Mouse (Mus musculus): ENCODE results near the gene Tsr3. TPM values are rescaled to one million over a fixed set of nuclear protein-coding genes. Genes with fewer than 3 reads are reported as not detected.

The Tsr3 gene
- 17.6 TPM for total RNA-seq (2023)

GRCm38 (mm10) chr17:25239695-25240636 is at the start of gene Tsr3, which contains the start of gene Gnptg:
Tsr3 (plus strand) TSS chr17:25240170.
Gnptg (minus strand) TSS chr17:25240124.

DNA sequence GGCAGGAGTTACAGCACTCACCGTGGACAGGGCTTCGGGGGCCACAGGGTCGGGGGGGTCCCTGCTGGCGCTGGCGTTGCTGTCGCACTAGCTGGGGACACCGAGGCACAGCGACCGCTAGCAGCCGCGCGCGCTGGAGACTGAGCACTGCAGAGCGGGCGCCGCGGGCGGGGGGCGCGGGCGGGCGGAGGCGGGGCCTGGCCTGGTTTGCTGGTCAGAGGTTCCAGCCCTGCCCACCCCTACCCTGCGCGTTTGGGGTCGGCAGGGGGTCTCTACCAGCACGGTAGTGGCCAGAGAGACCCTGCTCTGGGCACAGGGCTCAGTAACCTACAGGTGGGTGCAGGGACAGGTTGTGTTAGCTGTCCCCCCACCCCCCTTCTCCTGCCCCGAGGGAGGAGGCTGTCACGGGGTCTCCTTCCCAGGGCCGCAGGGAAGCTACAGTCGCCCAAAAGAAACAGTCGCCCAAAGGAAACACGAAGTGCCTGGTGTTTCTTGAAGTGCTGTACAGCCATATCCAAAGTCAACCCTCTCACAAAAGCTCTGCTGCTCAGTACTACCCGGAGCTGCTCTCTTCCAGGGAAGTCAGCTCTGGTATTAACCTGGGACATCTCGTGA is 16.3 kb downstream of the Tsr3 start, which contains the start of gene Baiap3:
Gene Baiap3 (minus strand): TSS at position 225 of the 615 bp plus-strand sequence.

GRCm38 (mm10) chr17:25274571-25275346 is 34.8 kb downstream of the Tsr3 start, which contains the start of gene Ube2i:
Ube2i (minus strand) TSS chr17:25274622.

Other genes starting within 250 kb of the Tsr3 start
- 35.0 TPM for gene Cramp1l, start 224.4 kb upstream of the Tsr3 start, total RNA-seq (2023)
- 23.8 TPM for gene Ift140, start 224.1 kb upstream of the Tsr3 start, total RNA-seq (2023)
- gene Tmem204, start 156.6 kb upstream of the Tsr3 start, total RNA-seq (2023): not detected
- gene Telo2, start 124.2 kb upstream of the Tsr3 start, total RNA-seq (2023): 37.1 TPM
- gene Ptx4, start 119.4 kb upstream of the Tsr3 start, total RNA-seq (2023): not detected
- 33.9 TPM for gene Clcn7, start 106.8 kb upstream of the Tsr3 start, total RNA-seq (2023)
- 0.29 TPM for gene Ccdc154, start 77.7 kb upstream of the Tsr3 start, total RNA-seq (2023)
- gene Gm38655, start 64.7 kb upstream of the Tsr3 start, total RNA-seq (2023): not detected
- gene BC003965, start 55.6 kb upstream of the Tsr3 start, total RNA-seq (2023): 10.6 TPM
- 97.5 TPM for gene Unkl, start 51.8 kb upstream of the Tsr3 start, total RNA-seq (2023)
- 37.9 TPM for gene Gnptg, start within 50 bp of the Tsr3 start, total RNA-seq (2023)
- 5.7 TPM for gene Baiap3, start 16.2 kb downstream of the Tsr3 start, total RNA-seq (2023)
- gene Ube2i, start 34.5 kb downstream of the Tsr3 start, total RNA-seq (2023): 448 TPM
- gene Prss34, start 58.2 kb downstream of the Tsr3 start, total RNA-seq (2023): 1.1 TPM
- not detected for gene Prss28, start 68.5 kb downstream of the Tsr3 start, total RNA-seq (2023)
- gene Prss29, start 78.5 kb downstream of the Tsr3 start, total RNA-seq (2023): not detected
- gene Tpsab1, start 105.4 kb downstream of the Tsr3 start, total RNA-seq (2023): not detected
- gene Tpsb2, start 126.1 kb downstream of the Tsr3 start, total RNA-seq (2023): not detected
- not detected for gene Tpsg1, start 129.1 kb downstream of the Tsr3 start, total RNA-seq (2023)
- 1.1 TPM for gene Cacna1h, start 193.6 kb downstream of the Tsr3 start, total RNA-seq (2023)
- gene Tekt4, start 214.4 kb downstream of the Tsr3 start, total RNA-seq (2023): not detected

Measured in CD4-positive naive resting alpha-beta T cell, adult 76 days (primary cell).